Mouse (Mus musculus) v-Abl transformed pro-B cells (cell line): ENCODE data around the gene Bmi1.

Source experiments
- in situ Hi-C, 2 experiments: fragments of 400-800 bp; cut with MboI; formaldehyde crosslinking; loops; one replicate each; pipeline ENCODE4 v1.15.1; 2025; ENCODE audit not compliant: unreplicated experiment in 2 of 2

Bmi1 gene

GRCm38 (mm10) chr2:18676936-18677491 lies at the start of gene Bmi1:
Gene Bmi1, plus strand, starts transcription at chr2:18677018.
- in situ Hi-C loops: loop anchor here (10.0 to 25.0 kb wide), 7 partner anchors 88 to 960 kb away; partner anchors contain the start of genes Dnajc1 (in 1 of the 2) and Mllt10 (in 1 of the 2)

GRCm38 (mm10) chr2:18630547-18630946 lies 46.3 kb upstream of the Bmi1 start:
- in situ Hi-C loops: no loop called here

- in situ Hi-C loops: no loop called here
Measured at GRCm38 (mm10) chr2:18635052-18635451, 41.8 kb upstream of the Bmi1 start.

GRCm38 (mm10) chr2:18648563-18648962 lies 28.3 kb upstream of the Bmi1 start:
- in situ Hi-C loops: no loop called here

GRCm38 (mm10) chr2:18654821-18655220 lies 22.0 kb upstream of the Bmi1 start:
- in situ Hi-C loops: no loop called here

GRCm38 (mm10) chr2:18664003-18664402 lies 12.8 kb upstream of the Bmi1 start:
- in situ Hi-C loops: no loop called here

- in situ Hi-C loops: loop anchor here (10.0 kb wide), 3 partner anchors 94 to 646 kb away; partner anchors contain the start of gene Dnajc1 (in 1 of the 2)
Measured at GRCm38 (mm10) chr2:18671041-18671440, 5.8 kb upstream of the Bmi1 start.

GRCm38 (mm10) chr2:18672133-18672765 lies 4.6 kb upstream of the Bmi1 start, which contains the start of gene Commd3:
Gene Commd3, plus strand, starts transcription at chr2:18672384.
- in situ Hi-C loops: loop anchor here (10.0 kb wide), 3 partner anchors 93 to 647 kb away; partner anchors contain the start of gene Dnajc1 (in 1 of the 2)

GRCm38 (mm10) chr2:18672766-18673164 lies 4.1 kb upstream of the Bmi1 start:
- in situ Hi-C loops: loop anchor here (10.0 kb wide), 3 partner anchors 92 to 648 kb away; partner anchors contain the start of gene Dnajc1 (in 1 of the 2)

GRCm38 (mm10) chr2:18673766-18674165 lies 3.1 kb upstream of the Bmi1 start:
- in situ Hi-C loops: loop anchor here (10.0 kb wide), 3 partner anchors 91 to 649 kb away; partner anchors contain the start of gene Dnajc1 (in 1 of the 2)

- in situ Hi-C loops: loop anchor here (10.0 kb wide), 3 partner anchors 90 to 650 kb away; partner anchors contain the start of gene Dnajc1 (in 1 of the 2)
Measured at GRCm38 (mm10) chr2:18674193-18674902, 2.5 kb upstream of the Bmi1 start.

- in situ Hi-C loops: loop anchor here (10.0 to 25.0 kb wide), 7 partner anchors 89 to 961 kb away; partner anchors contain the start of genes Dnajc1 (in 1 of the 2) and Mllt10 (in 1 of the 2)
Measured at GRCm38 (mm10) chr2:18675681-18676456, 949 bp upstream of the Bmi1 start.

- in situ Hi-C loops: loop anchor here (10.0 to 25.0 kb wide), 7 partner anchors 88 to 961 kb away; partner anchors contain the start of genes Dnajc1 (in 1 of the 2) and Mllt10 (in 1 of the 2)
Measured at GRCm38 (mm10) chr2:18676457-18676935, 322 bp upstream of the Bmi1 start.

- in situ Hi-C loops: loop anchor here (10.0 to 25.0 kb wide), 7 partner anchors 87 to 959 kb away; partner anchors contain the start of genes Dnajc1 (in 1 of the 2) and Mllt10 (in 1 of the 2)
Measured at GRCm38 (mm10) chr2:18677631-18678471, 1.0 kb downstream of the Bmi1 start.

- in situ Hi-C loops: loop anchor here (10.0 to 25.0 kb wide), 7 partner anchors 85 to 958 kb away; partner anchors contain the start of genes Dnajc1 (in 1 of the 2) and Mllt10 (in 1 of the 2)
Measured at GRCm38 (mm10) chr2:18679701-18680100, 2.9 kb downstream of the Bmi1 start.

- in situ Hi-C loops: loop anchor here (25.0 kb wide), 4 partner anchors 282 to 957 kb away; partner anchors contain the start of gene Mllt10 (in 1 of the 2)
Measured at GRCm38 (mm10) chr2:18680501-18680900, 3.7 kb downstream of the Bmi1 start.

- in situ Hi-C loops: loop anchor here (25.0 kb wide), 4 partner anchors 281 to 956 kb away; partner anchors contain the start of gene Mllt10 (in 1 of the 2)
Measured at GRCm38 (mm10) chr2:18680961-18681360, 4.1 kb downstream of the Bmi1 start.

GRCm38 (mm10) chr2:18684062-18684461 lies 7.2 kb downstream of the Bmi1 start:
- in situ Hi-C loops: loop anchor here (25.0 kb wide), 4 partner anchors 278 to 953 kb away; partner anchors contain the start of gene Mllt10 (in 1 of the 2)
